Mouse (Mus musculus): Measurements from ENCODE around the gene Lamc3. TPM values are rescaled to one million over a fixed set of nuclear protein-coding genes. Genes with fewer than 3 reads are reported as not detected.
A peak's percentile ranks its signal among the peaks of the same experiment; 100 is the strongest.

Lamc3 gene
- polyA plus RNA-seq, 1 experiment from 2014 or later = 1.3 TPM

DNA sequence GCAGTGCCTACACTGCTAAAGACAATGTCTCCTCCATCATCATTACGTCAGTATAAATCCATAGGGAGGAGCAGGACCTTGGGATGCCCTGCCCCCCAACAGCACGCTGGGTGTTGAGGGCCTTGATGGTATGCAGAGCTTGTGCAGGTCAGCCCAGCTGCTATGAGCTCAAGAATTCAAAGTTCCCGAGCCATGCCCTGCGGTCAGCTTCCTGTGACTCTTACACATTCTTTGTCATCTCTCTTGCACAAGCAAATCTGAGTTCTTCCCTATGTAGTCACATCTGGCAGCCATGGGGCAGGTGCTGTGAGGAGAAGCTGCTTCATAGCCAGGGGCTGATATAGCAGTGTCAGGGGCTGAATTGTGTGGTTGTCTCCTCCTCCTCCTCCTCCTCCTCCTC lies 48.0 kb downstream of the Lamc3 start:
- no peaks in the 10 kb centered on the region for H3K27me3 ChIP-seq (ENCODE audit: control insufficient read depth, insufficient read depth, low read length)
- no peak overlapping the region for H3K4me2 ChIP-seq (ENCODE audit: low read depth, low read length)
- H3K9me3 ChIP-seq (replicated peaks; ENCODE audit: control insufficient read depth, low read length) = no peaks in the 10 kb centered on the region
- no peak for ATAC-seq (ENCODE audit: insufficient read depth, low FRiP score)
- no peak overlapping the region for H3K9ac ChIP-seq (ENCODE audit: low read length)
- H3K27ac ChIP-seq (ENCODE audit: low read length) = no peak overlapping the region
- H3K4me1 ChIP-seq (ENCODE audit: control insufficient read depth, insufficient read depth, low read length) = no peaks in the 10 kb centered on the region
- H3K4me3 ChIP-seq (replicated peaks; ENCODE audit: low read length) = no peak overlapping the region
- 32% methylated on average over 4 of the region's 4 CpGs for WGBS
- H3K36me3 ChIP-seq (ENCODE audit: control insufficient read depth, insufficient read depth, low read length) = no peaks in the 10 kb centered on the region

DNA sequence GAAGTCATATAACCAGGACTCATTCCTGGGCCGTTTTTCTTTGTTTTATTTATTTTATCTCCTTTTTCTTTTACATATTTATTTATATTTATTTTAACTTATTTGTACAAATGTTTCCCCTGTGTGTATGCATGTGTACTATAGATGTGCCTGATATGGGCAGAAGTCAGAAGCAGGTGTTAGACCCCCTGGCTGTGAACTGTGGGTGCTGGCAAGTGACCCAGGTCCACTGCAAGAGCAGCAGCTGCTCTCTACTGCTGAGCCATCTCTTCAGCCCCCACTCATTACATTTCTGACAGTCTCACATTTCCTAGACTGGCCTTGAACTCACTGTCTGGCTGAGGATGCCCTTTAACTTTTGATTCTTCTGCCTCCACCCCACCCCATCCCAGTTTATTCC lies 51.2 kb downstream of the Lamc3 start:
- no peak overlapping the region for H3K27ac ChIP-seq (ENCODE audit: low read length)
- no peak for ATAC-seq (ENCODE audit: insufficient read depth, low FRiP score)
- no peak overlapping the region for H3K4me2 ChIP-seq (ENCODE audit: low read depth, low read length)
- no peaks in the 10 kb centered on the region for H3K36me3 ChIP-seq (ENCODE audit: control insufficient read depth, insufficient read depth, low read length)
- H3K27me3 ChIP-seq (ENCODE audit: control insufficient read depth, insufficient read depth, low read length) = no peaks in the 10 kb centered on the region
- H3K9ac ChIP-seq (ENCODE audit: low read length) = no peak overlapping the region
- H3K4me3 ChIP-seq (replicated peaks; ENCODE audit: low read length) = no peak overlapping the region
- H3K4me1 ChIP-seq (ENCODE audit: control insufficient read depth, insufficient read depth, low read length) = no peaks in the 10 kb centered on the region
- WGBS = 68% methylated on average over 1 of the region's 1 CpGs
- H3K9me3 ChIP-seq (replicated peaks; ENCODE audit: control insufficient read depth, low read length) = no peaks in the 10 kb centered on the region

DNA sequence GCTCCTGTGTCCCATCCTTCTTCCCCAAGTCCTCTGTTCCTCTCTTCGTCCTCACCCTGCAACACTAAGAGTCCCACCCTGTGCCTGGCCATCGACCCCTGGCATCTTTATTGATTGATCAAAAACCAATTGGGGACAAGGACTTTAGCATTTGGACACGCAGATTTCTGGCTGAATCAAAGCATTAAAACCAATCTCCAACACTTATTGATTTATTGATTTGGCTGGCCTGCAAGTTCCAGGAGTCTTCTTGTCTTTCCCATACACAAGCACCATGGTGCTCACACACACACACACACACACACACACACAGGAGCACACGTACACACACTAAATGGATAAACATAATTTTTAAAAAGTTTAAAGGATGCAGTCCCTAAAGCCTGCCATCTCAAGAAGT lies 55.9 kb downstream of the Lamc3 start:
- Histone ChIP-seq H3K4me2 (ENCODE audit: low read depth, low read length) (no peak overlapping the region), H3K9ac (ENCODE audit: low read length) (no peak overlapping the region), H3K4me1 (ENCODE audit: control insufficient read depth, insufficient read depth, low read length) (no peaks in the 10 kb centered on the region), H3K36me3 (ENCODE audit: control insufficient read depth, insufficient read depth, low read length) (no peaks in the 10 kb centered on the region), H3K27me3 (ENCODE audit: control insufficient read depth, insufficient read depth, low read length) (no peaks in the 10 kb centered on the region), H3K4me3 (replicated peaks; ENCODE audit: low read length) (no peak overlapping the region), H3K9me3 (replicated peaks; ENCODE audit: control insufficient read depth, low read length) (no peaks in the 10 kb centered on the region), H3K27ac (ENCODE audit: low read length) (no peak overlapping the region)
- ATAC-seq (ENCODE audit: insufficient read depth, low FRiP score) = no peak
- WGBS = 56% methylated on average over 4 of the region's 4 CpGs

DNA sequence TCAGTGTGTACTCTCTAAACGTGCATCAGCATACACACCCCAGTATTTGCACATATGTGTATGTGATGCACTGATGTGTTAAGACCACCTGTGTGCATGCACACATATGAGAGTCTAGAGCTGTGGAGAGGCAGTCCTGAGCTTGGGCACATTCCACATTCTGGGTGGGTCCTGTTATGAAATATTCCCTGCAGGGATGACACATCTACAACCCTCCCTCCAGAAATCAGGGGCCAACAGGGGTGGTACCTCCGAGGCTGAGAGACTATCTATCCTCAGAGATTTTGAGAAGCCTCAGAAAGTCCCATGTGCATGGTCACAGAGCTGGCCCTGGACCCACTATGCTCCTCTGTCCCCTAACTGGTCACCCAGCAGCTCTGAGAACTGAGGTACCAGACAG lies 58.5 kb downstream of the Lamc3 start:
- Histone ChIP-seq H3K36me3 (ENCODE audit: control insufficient read depth, insufficient read depth, low read length) (no peaks in the 10 kb centered on the region), H3K9ac (ENCODE audit: low read length) (no peak overlapping the region), H3K4me2 (ENCODE audit: low read depth, low read length) (no peak overlapping the region), H3K4me3 (replicated peaks; ENCODE audit: low read length) (no peak overlapping the region), H3K4me1 (ENCODE audit: control insufficient read depth, insufficient read depth, low read length) (peaks cover 4% of the 10 kb centered on the region; the same call in 1 of the 2 replicates), H3K27me3 (ENCODE audit: control insufficient read depth, insufficient read depth, low read length) (no peaks in the 10 kb centered on the region), H3K27ac (ENCODE audit: low read length) (no peak overlapping the region), H3K9me3 (replicated peaks; ENCODE audit: control insufficient read depth, low read length) (no peaks in the 10 kb centered on the region)
- WGBS = 68% methylated on average over 2 of the region's 2 CpGs
- no peak for ATAC-seq (ENCODE audit: insufficient read depth, low FRiP score)

DNA sequence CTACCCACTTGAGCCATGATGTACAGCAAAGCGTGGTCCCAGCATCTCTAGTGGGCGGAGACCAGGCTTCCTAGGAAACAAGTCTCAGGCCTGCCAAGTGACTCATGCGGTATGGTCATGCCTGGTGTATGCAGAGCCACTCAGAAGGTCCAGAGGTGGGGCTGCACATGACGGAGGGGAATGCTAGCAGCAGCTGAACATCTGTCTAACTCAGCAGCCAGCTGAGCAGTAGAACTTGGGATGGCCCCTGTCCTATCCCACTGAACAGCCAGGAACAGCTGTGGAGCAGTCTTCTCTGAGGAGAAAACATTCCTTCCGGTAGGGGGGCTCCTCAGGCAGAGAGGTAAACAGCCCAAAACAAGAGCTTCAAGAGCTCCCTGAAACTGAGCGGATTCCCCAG lies 61.3 kb downstream of the Lamc3 start:
- Histone ChIP-seq H3K27ac (ENCODE audit: low read length) (no peak overlapping the region), H3K4me2 (ENCODE audit: low read depth, low read length) (no peak overlapping the region), H3K36me3 (ENCODE audit: control insufficient read depth, insufficient read depth, low read length) (no peaks in the 10 kb centered on the region), H3K4me1 (ENCODE audit: control insufficient read depth, insufficient read depth, low read length) (peaks cover 8% of the 10 kb centered on the region; the same call in 1 of the 2 replicates), H3K9me3 (replicated peaks; ENCODE audit: control insufficient read depth, low read length) (no peaks in the 10 kb centered on the region), H3K4me3 (replicated peaks; ENCODE audit: low read length) (no peak overlapping the region), H3K27me3 (ENCODE audit: control insufficient read depth, insufficient read depth, low read length) (no peaks in the 10 kb centered on the region), H3K9ac (ENCODE audit: low read length) (no peak overlapping the region)
- WGBS = 53% methylated on average over 6 of the region's 6 CpGs
- peak; percentile 74; the same call in 1 of the 2 replicates for ATAC-seq (ENCODE audit: insufficient read depth, low FRiP score)

DNA sequence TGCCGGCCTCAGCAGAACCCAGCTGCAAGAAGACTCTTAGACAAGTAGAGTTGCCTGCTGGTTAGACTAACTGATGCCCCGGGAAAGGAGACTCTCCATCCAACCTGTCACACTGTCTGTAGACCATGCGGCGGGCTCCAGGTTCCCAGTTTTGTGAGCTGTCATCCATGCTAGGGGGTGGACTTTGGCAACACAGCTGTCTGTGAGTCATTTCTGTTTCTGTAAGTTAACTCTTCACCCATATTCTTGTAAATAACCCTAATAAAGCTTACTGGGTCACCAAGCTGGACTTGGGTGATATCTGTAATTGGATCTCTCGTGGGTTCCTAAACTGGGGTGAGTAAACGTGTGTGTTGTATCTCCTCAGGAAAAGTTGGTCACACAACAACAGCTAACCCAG lies 61.7 kb downstream of the Lamc3 start:
- Histone ChIP-seq H3K4me2 (ENCODE audit: low read depth, low read length) (no peak overlapping the region), H3K4me1 (ENCODE audit: control insufficient read depth, insufficient read depth, low read length) (peaks cover 8% of the 10 kb centered on the region; the same call in 1 of the 2 replicates), H3K9ac (ENCODE audit: low read length) (no peak overlapping the region), H3K36me3 (ENCODE audit: control insufficient read depth, insufficient read depth, low read length) (no peaks in the 10 kb centered on the region), H3K27me3 (ENCODE audit: control insufficient read depth, insufficient read depth, low read length) (no peaks in the 10 kb centered on the region), H3K9me3 (replicated peaks; ENCODE audit: control insufficient read depth, low read length) (no peaks in the 10 kb centered on the region), H3K27ac (ENCODE audit: low read length) (no peak overlapping the region), H3K4me3 (replicated peaks; ENCODE audit: low read length) (no peak overlapping the region)
- WGBS = 63% methylated on average over 6 of the region's 6 CpGs
- ATAC-seq (ENCODE audit: insufficient read depth, low FRiP score) = no peak

DNA sequence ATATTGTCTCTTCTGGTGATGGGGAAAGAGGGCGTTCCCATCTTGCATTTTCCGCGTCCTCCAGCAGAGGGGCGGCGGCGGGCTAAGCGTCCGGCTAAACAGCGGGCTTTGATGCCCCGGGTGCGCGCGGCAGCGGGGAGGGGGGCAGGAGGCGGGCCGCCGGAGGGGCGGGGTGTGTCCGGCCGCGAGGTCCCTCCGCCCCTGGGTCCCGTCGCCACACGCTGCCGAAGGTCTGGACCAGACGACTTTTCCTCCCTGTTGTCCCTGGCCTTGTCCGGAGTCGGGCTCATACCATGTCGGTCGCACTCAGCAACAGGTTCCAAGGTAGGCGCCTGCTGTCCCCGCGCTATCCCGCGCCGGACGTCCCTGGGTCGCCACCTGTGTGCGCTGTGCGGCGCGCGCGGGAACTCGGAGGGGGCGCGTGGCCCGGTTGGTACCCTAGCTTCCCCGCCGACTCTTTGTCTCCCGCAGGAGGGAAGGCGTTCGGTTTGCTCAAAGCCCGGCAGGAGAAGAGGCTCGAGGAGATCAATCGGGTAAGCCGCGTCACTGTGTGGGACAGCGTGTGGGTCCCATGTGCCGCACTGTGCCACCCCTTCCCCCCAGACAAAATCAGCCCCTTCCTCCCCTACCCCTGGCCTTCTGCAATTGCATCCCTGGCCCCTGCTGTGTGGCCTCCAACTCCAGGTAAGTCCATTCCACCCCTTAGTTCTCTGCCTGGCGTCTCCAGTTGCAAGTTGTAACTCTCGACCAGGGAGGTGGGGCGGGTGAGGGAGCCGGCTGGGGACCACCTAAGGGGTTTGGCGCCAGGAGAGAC lies 63.2 kb downstream of the Lamc3 start, which contains the start of gene Aif1l:
TSS of gene Aif1l (plus strand) at position 82 of the 814 bp plus-strand sequence.
- under 1% methylated on average over 66 of the region's 66 CpGs for WGBS
- Histone ChIP-seq H3K4me1 (ENCODE audit: control insufficient read depth, insufficient read depth, low read length) (peaks cover 8% of the 10 kb centered on the region; the same call in 1 of the 2 replicates), H3K9ac (ENCODE audit: low read length) (peak within 1 kb of the TSS; percentile 78), H3K9me3 (replicated peaks; ENCODE audit: control insufficient read depth, low read length) (no peaks in the 10 kb centered on the region), H3K27ac (ENCODE audit: low read length) (no peak within 1 kb of the TSS), H3K27me3 (ENCODE audit: control insufficient read depth, insufficient read depth, low read length) (no peaks in the 10 kb centered on the region), H3K36me3 (ENCODE audit: control insufficient read depth, insufficient read depth, low read length) (no peaks in the 10 kb centered on the region), H3K4me2 (ENCODE audit: low read depth, low read length) (peak within 1 kb of the TSS; percentile 100), H3K4me3 (replicated peaks; ENCODE audit: low read length) (peak within 1 kb of the TSS; percentile 66)
- peak; percentile 75 for ATAC-seq (ENCODE audit: insufficient read depth, low FRiP score)

DNA sequence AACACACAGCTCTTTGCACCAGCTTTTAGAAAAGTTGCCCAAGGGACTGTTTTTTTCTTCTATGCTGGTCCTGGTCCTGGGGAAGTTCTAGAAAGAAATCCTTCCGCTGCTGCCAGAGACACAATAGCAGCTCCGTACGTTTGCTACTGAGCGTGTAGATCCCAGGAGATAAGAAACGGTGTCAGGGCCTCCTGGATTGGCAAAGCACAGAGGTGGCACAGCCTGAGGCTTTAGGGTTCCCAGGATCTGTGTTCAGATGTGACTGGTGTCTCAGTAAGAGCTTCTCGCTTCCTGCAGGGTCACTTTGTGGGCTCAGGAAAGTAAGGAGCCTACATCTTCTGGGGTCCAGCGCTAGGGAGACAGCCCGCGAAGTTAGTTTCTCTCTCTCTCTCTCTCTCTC lies 63.9 kb downstream of the Lamc3 start:
- H3K9ac ChIP-seq (ENCODE audit: low read length) = peak overlapping the region; percentile 78; the same call in 1 of the 2 replicates
- ATAC-seq (ENCODE audit: insufficient read depth, low FRiP score) = no peak
- WGBS = 31% methylated on average over 9 of the region's 9 CpGs
- H3K36me3 ChIP-seq (ENCODE audit: control insufficient read depth, insufficient read depth, low read length) = no peaks in the 10 kb centered on the region
- H3K4me2 ChIP-seq (ENCODE audit: low read depth, low read length) = peak overlapping the region; percentile 100
- H3K4me3 ChIP-seq (replicated peaks; ENCODE audit: low read length) = peak overlapping the region; percentile 66
- no peak overlapping the region for H3K27ac ChIP-seq (ENCODE audit: low read length)
- H3K9me3 ChIP-seq (replicated peaks; ENCODE audit: control insufficient read depth, low read length) = no peaks in the 10 kb centered on the region
- H3K27me3 ChIP-seq (ENCODE audit: control insufficient read depth, insufficient read depth, low read length) = no peaks in the 10 kb centered on the region
- H3K4me1 ChIP-seq (ENCODE audit: control insufficient read depth, insufficient read depth, low read length) = peaks cover 8% of the 10 kb centered on the region; the same call in 1 of the 2 replicates

DNA sequence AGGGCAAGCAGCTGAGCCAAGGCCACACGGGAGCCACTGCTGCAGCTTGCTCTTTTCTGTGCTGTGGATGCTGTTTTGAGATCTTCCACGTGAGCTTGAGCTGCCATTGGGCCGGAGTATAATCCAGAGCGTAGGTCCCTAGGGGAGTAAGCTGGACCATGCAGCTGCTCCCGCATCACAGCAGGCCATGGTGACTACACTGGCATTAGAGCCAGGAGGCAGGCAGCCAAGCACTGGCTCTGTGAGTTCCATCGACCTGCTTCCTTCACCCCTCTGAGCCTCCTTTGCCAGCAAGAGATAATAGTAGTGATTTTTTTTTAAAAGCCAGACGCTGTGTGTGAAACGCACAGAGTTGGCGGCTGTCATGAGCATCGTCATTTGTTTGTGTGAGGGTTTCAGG lies 65.1 kb downstream of the Lamc3 start:
- H3K4me1 ChIP-seq (ENCODE audit: control insufficient read depth, insufficient read depth, low read length) = peaks cover 8% of the 10 kb centered on the region; the same call in 1 of the 2 replicates
- no peak overlapping the region for H3K4me3 ChIP-seq (replicated peaks; ENCODE audit: low read length)
- no peaks in the 10 kb centered on the region for H3K36me3 ChIP-seq (ENCODE audit: control insufficient read depth, insufficient read depth, low read length)
- H3K27me3 ChIP-seq (ENCODE audit: control insufficient read depth, insufficient read depth, low read length) = no peaks in the 10 kb centered on the region
- no peak overlapping the region for H3K9ac ChIP-seq (ENCODE audit: low read length)
- H3K4me2 ChIP-seq (ENCODE audit: low read depth, low read length) = no peak overlapping the region
- H3K27ac ChIP-seq (ENCODE audit: low read length) = no peak overlapping the region
- H3K9me3 ChIP-seq (replicated peaks; ENCODE audit: control insufficient read depth, low read length) = no peaks in the 10 kb centered on the region
- WGBS = 89% methylated on average over 10 of the region's 10 CpGs
- ATAC-seq (ENCODE audit: insufficient read depth, low FRiP score) = no peak
